Mouse (Mus musculus) hindbrain, embryonic 15.5 days (tissue): ENCODE data around the gene Hist1h3e. TPM values are rescaled to one million over a fixed set of nuclear protein-coding genes. Genes with fewer than 3 reads are reported as not detected.

Experiments used
- ATAC-seq: fragments of 200-750 bp; cut with Nextera tagmentation; 2 replicates; pipeline ENCODE4 v1.8.0; 2017; ENCODE audit warnings: low read depth, moderate number of reproducible peaks, moderate TSS enrichment; ENCODE audit not compliant: low FRiP score
- H3K27ac ChIP-seq: fragments of 300-500 bp; sonication (generic); replicated peaks from 2 replicates; pipeline ENCODE4 v1.5.1; 2015; ENCODE audit warnings: mild to moderate bottlenecking, inconsistent platforms
- H3K27me3 ChIP-seq: fragments of 300-500 bp; sonication (generic); 2 replicates; pipeline ENCODE4 v1.6.1; 2015; ENCODE audit warnings: control low read depth, inconsistent platforms
- H3K36me3 ChIP-seq: fragments of 300-500 bp; sonication (generic); 2 replicates; pipeline ENCODE4 v1.6.1; 2015; ENCODE audit warnings: control low read depth, inconsistent platforms
- H3K4me1 ChIP-seq: fragments of 300-500 bp; sonication (generic); replicated peaks from 2 replicates; pipeline ENCODE4 v1.6.1; 2015; ENCODE audit warnings: control low read depth, inconsistent platforms
- H3K4me2 ChIP-seq: fragments of 300-500 bp; sonication (generic); 2 replicates; pipeline ENCODE4 v1.6.1; 2015; ENCODE audit warnings: moderate library complexity, mild to moderate bottlenecking, inconsistent platforms
- H3K4me3 ChIP-seq: fragments of 300-500 bp; sonication (generic); 2 replicates; pipeline ENCODE4 v1.5.1; 2015; ENCODE audit warnings: mild to moderate bottlenecking, inconsistent platforms
- H3K9ac ChIP-seq: fragments of 300-500 bp; sonication (generic); 2 replicates; pipeline ENCODE4 v1.6.1; 2015; ENCODE audit warnings: inconsistent platforms
- H3K9me3 ChIP-seq: fragments of 300-500 bp; sonication (generic); 2 replicates; pipeline ENCODE4 v1.6.1; 2016; ENCODE audit warnings: control low read depth, inconsistent platforms
- WGBS: fragments of 180-500 bp; shearing (Covaris S2); methylation state at CpG from one replicate; pipeline ENCODE4 v1.1.7; 2015; 5-methylcytosine and 5-hydroxymethylcytosine counted together
- microRNA-seq: library from miRNA; unstranded; fragments of <30 nt; microRNA quantifications from one replicate; pipeline ENCODE4, GENCODE M21; 2016
- polyA plus RNA-seq: library from polyadenylated mRNA; unstranded; fragments of >200 nt; fragmentation: Nextera tagmentation; extraction: Ambion mirVana; gene quantifications from 2 replicates; pipeline ENCODE4 v1.2.1, GENCODE M21; 2015

Hist1h3e gene
- polyA plus RNA-seq, 1 experiment from 2014 or later: 1.5 TPM

DNA sequence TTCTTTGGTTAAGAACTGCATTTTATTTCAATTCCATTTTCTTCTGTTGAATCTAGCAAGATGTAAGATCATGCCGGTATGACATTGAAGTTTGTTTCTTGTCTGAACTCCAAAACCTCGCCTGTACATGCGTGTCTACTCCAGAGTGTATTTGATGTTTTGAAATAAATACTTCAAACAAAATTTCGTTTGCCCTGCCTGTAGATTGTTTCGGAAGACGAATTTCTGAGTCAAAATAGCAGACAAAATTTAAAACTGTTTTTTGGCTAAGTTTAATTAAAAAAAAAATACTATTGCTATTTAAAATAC lies 43.9 kb downstream of the Hist1h3e start:
- WGBS: 1% methylated on average over 6 of the region's 6 CpGs
- no peaks in the 10 kb centered on the region for H3K9me3 ChIP-seq
- no peaks in the 10 kb centered on the region for H3K36me3 ChIP-seq
- 0 out of 2 replicates have a peak overlapping the region, but pooled peaks have one; percentile 19 for H3K9ac ChIP-seq
- no peak overlapping the region for H3K27ac ChIP-seq
- H3K27me3 ChIP-seq: no peaks in the 10 kb centered on the region
- no peak for ATAC-seq
- H3K4me1 ChIP-seq: peaks cover 17% of the 10 kb centered on the region
- peak overlapping the region; percentile 56 for H3K4me3 ChIP-seq
- H3K4me2 ChIP-seq: peak overlapping the region; percentile 91

DNA sequence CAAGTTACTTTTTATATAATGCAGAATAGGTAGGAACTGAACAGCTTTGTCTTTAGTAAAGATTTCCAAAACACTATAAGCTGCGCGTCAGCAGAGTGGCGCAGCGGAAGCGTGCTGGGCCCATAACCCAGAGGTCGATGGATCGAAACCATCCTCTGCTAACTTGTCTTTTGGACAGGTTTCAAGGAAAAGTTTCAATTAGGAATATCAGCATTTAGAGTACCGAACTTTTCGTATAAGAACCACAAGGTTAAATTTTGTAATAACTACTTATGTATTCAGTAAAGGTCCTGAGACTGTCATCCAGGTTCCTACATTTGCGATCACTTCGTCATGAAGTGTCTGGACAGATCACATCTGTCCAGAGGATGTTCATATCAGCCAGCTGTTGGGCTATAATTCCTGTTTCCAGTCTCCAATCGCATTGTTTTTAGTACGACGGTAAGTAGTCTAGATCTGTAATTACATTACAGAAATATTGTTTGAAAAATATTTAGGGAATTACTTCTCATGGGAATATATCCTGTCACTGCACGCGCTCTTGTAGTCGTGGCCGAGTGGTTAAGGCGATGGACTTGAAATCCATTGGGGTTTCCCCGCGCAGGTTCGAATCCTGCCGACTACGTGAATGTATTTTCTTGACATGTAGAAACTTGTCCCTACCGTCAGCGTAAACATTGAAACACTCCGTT lies 44.4 kb downstream of the Hist1h3e start:
- Histone ChIP-seq H3K9ac (peak overlapping the region; percentile 29; the same call in 1 of the 2 replicates), H3K4me3 (peak overlapping the region; percentile 56), H3K9me3 (no peaks in the 10 kb centered on the region), H3K27me3 (no peaks in the 10 kb centered on the region), H3K36me3 (no peaks in the 10 kb centered on the region), H3K4me1 (peaks cover 17% of the 10 kb centered on the region), H3K4me2 (peak overlapping the region; percentile 91), H3K27ac (peak overlapping the region; percentile 62)
- whole genome bisulfite sequencing: under 1% methylated on average over 27 of the region's 27 CpGs
- peak; percentile 85 for ATAC-seq

DNA sequence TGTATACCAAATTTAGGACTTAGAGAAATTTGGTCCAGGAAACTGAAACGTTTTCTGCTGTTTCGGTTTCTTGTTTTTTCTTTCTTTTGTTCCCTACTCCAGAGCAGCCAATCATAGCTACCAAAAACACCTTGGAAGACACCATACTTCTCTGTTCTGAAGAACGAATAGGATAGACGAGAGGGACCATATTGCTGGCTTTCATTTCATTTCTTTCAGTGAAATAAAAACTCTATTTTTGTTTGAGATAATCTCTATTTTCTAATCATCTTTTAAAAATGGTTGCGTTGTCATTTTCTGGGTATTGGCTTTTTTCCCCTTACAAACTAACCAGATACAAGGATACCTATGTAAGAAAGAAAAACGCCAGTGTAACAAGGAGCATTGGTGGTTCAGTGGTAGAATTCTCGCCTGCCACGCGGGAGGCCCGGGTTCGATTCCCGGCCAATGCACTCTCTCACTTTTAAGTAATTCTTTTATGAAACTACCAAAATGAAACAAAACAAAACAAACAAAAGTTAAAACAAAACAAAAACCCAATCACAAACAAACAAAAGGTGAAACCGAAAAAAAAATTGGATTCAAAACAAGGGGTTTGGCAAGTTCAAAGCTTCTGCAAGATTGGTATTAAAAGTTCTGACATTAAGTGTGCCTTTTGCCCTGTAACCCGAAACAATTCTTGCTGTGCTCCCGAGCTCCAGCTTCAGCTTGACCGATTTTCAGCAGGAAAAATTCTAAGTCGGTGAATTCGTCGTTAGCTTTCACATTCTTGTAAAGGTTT lies 45.2 kb downstream of the Hist1h3e start:
- peaks cover 17% of the 10 kb centered on the region for H3K4me1 ChIP-seq
- no peaks in the 10 kb centered on the region for H3K36me3 ChIP-seq
- peak overlapping the region; percentile 56 for H3K4me3 ChIP-seq
- H3K9ac ChIP-seq: peak overlapping the region; percentile 29; the same call in 1 of the 2 replicates
- peak overlapping the region; percentile 58; the same call in 1 of the 2 replicates for H3K27ac ChIP-seq
- peak; percentile 57; the same call in 1 of the 2 replicates for ATAC-seq
- WGBS: under 1% methylated on average over 19 of the region's 19 CpGs
- H3K4me2 ChIP-seq: peak overlapping the region; percentile 91
- no peaks in the 10 kb centered on the region for H3K27me3 ChIP-seq
- H3K9me3 ChIP-seq: no peaks in the 10 kb centered on the region

DNA sequence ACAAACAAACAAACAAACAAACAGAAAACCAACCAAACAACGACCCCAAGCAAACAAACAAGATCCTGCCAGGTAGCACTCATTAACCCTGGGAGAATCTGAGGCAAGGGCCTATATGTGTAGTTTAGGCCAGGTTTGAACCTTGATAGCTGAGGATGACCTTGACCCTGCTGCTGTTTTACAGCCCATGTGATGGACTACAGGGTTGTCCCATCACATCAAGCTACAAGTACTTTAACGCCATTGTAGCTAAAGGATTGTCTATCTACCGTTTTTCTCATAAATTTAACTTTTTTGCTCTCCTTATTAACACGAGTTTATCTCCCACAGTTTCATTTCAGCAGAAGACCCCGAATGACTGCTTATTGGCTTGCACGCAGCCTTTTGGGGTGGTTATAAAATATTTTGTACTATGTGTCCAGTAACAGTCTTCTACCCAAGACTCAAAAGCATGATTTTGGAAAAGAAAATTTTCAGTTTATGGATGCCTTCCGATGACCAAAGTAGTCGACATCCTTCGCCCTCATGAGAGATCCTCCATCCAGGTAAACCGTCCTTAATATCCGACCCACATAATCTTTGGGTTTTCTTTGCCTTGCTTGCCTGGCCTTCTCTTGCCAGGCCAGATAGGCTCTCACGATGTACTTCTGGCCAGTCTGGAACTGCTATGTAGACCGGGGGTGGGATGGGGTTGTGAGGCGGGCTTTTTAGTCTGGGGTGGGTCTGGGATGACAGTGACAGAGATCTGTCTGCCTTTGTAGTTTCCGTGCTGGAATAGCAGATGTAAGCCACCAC lies 46.1 kb downstream of the Hist1h3e start:
- no peaks in the 10 kb centered on the region for H3K9me3 ChIP-seq
- 55% methylated on average over 15 of the region's 15 CpGs for WGBS
- H3K4me3 ChIP-seq: peak overlapping the region; percentile 56
- peak overlapping the region; percentile 42 for H3K9ac ChIP-seq
- peaks cover 17% of the 10 kb centered on the region for H3K4me1 ChIP-seq
- no peaks in the 10 kb centered on the region for H3K36me3 ChIP-seq
- peak overlapping the region; percentile 91 for H3K4me2 ChIP-seq
- no peaks in the 10 kb centered on the region for H3K27me3 ChIP-seq
- H3K27ac ChIP-seq: no peak overlapping the region
- no peak for ATAC-seq

DNA sequence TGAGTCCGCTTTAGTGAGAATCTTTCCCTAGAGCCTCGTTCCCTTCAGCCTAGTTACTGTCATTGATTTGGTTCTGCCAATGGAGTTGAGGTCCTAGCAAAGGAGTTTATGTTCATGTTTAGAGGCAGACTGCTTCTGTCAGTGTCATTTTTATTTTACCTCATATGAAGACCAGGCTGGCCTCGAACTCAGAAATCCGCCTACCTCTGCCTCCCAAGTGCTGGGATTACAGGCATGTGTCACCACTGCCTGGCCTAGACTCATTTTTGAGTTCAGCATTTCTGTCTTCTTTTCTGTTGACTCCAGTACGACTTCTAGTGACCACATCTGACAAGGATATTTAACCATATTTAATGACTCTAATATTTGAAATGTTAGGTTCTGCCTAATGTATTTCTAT lies 46.9 kb downstream of the Hist1h3e start:
- Histone ChIP-seq H3K9ac (no peak overlapping the region), H3K4me1 (peaks cover 17% of the 10 kb centered on the region), H3K27me3 (no peaks in the 10 kb centered on the region), H3K9me3 (no peaks in the 10 kb centered on the region), H3K4me2 (no peak overlapping the region), H3K27ac (no peak overlapping the region), H3K4me3 (no peak overlapping the region), H3K36me3 (no peaks in the 10 kb centered on the region)
- ATAC-seq: no peak
- 76% methylated on average over 5 of the region's 5 CpGs for WGBS

DNA sequence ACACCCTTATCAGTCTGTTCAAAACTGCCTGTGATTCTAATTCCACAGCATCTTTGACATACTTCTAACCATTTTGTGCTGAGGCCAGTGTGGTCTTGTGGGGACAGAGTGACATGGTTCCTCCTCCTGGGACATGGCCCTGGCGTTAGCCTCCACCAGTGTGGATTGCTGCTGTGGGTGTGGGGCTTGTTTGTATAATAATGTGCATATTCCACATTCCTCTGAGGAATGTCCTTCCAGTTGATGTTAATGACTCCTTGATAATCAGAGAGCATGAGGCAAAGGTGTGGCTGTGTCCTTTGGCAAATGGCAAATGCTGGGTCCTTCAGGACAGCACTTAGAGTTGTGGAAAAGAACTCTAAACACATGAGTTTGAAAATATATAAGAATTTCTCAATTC lies 48.7 kb downstream of the Hist1h3e start:
- H3K9me3 ChIP-seq: no peaks in the 10 kb centered on the region
- no peak overlapping the region for H3K27ac ChIP-seq
- peaks cover 7% of the 10 kb centered on the region for H3K4me1 ChIP-seq
- H3K4me2 ChIP-seq: no peak overlapping the region
- 92% methylated on average over 1 of the region's 1 CpGs for WGBS
- H3K36me3 ChIP-seq: no peaks in the 10 kb centered on the region
- no peak for ATAC-seq
- no peaks in the 10 kb centered on the region for H3K27me3 ChIP-seq
- no peak overlapping the region for H3K9ac ChIP-seq
- H3K4me3 ChIP-seq: no peak overlapping the region

Small RNA genes within 50 kb of the gene (microRNA-seq; reads per million reads assigned to microRNA genes)
- gene Gm44297 (not detected), gene Gm44359 (not detected), gene Gm44394 (not detected), gene n-TStga1 (not detected)

Other genes starting within 250 kb of the Hist1h3e start
- gene Zfp322a, start 193.2 kb downstream of the Hist1h3e start, polyA plus RNA-seq: 42.8 and 46.5 TPM in 2 replicates
- 8.8 and 9.1 TPM in 2 replicates for gene Abt1, start 138.5 kb downstream of the Hist1h3e start, polyA plus RNA-seq
- gene Btn1a1, start 96.5 kb downstream of the Hist1h3e start, polyA plus RNA-seq: 0.17 TPM in 1 of 2 replicates, not detected in the other
- 0.06 and 0.08 TPM in 2 replicates for gene Btn2a2, start 73.5 kb downstream of the Hist1h3e start, polyA plus RNA-seq
- 1.7 and 2.7 TPM in 2 replicates for gene Hist1h4h, start 31.3 kb downstream of the Hist1h3e start, polyA plus RNA-seq
- 0.82 and 2.1 TPM in 2 replicates for gene Hist1h2af, start 28.5 kb downstream of the Hist1h3e start, polyA plus RNA-seq
- 0.85 and 1.2 TPM in 2 replicates for gene Hist1h3g, start 26.9 kb downstream of the Hist1h3e start, polyA plus RNA-seq
- 0.17 and 0.19 TPM in 2 replicates for gene Hist1h2bh, start 19.0 kb downstream of the Hist1h3e start, polyA plus RNA-seq
- gene Hist1h3f, start 18.3 kb downstream of the Hist1h3e start, polyA plus RNA-seq: 0.21 and 0.62 TPM in 2 replicates
- not detected in 2 replicates for gene Hist1h4f, start 10.7 kb downstream of the Hist1h3e start, polyA plus RNA-seq
- gene Hist1h1d, start 9.1 kb downstream of the Hist1h3e start, polyA plus RNA-seq: 0.10 and 0.12 TPM in 2 replicates
- 15.9 and 27.4 TPM in 2 replicates for gene Hist1h2ae, start 8.9 kb upstream of the Hist1h3e start, polyA plus RNA-seq
- gene Hist1h2bg, start 9.0 kb upstream of the Hist1h3e start, polyA plus RNA-seq: 2.5 and 3.1 TPM in 2 replicates
- 0.76 and 2.0 TPM in 2 replicates for gene Hist1h2bf, start 11.8 kb upstream of the Hist1h3e start, polyA plus RNA-seq
- gene Hist1h2ad, start 12.0 kb upstream of the Hist1h3e start, polyA plus RNA-seq: not detected in 2 replicates
- gene Hist1h3d, start 13.4 kb upstream of the Hist1h3e start, polyA plus RNA-seq: 1.2 and 2.0 TPM in 2 replicates
- 35.1 and 51.2 TPM in 2 replicates for gene Hist1h4d, start 19.2 kb upstream of the Hist1h3e start, polyA plus RNA-seq
- 1.5 and 1.7 TPM in 2 replicates for gene Hist1h2be, start 58.8 kb upstream of the Hist1h3e start, polyA plus RNA-seq
- gene Hist1h1e, start 60.2 kb upstream of the Hist1h3e start, polyA plus RNA-seq: 4.8 and 8.8 TPM in 2 replicates
- 0.34 and 0.38 TPM in 2 replicates for gene Hist1h2ac, start 121.6 kb upstream of the Hist1h3e start, polyA plus RNA-seq
- gene Hist1h2bc, start 121.8 kb upstream of the Hist1h3e start, polyA plus RNA-seq: 19.3 and 25.4 TPM in 2 replicates
- not detected in 2 replicates for gene Hist1h1t, start 133.4 kb upstream of the Hist1h3e start, polyA plus RNA-seq
- 2.3 and 2.7 TPM in 2 replicates for gene Hist1h4c, start 136.1 kb upstream of the Hist1h3e start, polyA plus RNA-seq
- gene Hfe, start 148.5 kb upstream of the Hist1h3e start, polyA plus RNA-seq: 4.5 and 5.1 TPM in 2 replicates
- gene Hist1h1c, start 176.4 kb upstream of the Hist1h3e start, polyA plus RNA-seq: 7.7 and 10.4 TPM in 2 replicates
- 1.1 and 1.6 TPM in 2 replicates for gene Hist1h3c, start 183.2 kb upstream of the Hist1h3e start, polyA plus RNA-seq
- 0.54 TPM in 1 of 2 replicates, not detected in the other for gene Hist1h2bb, start 184.4 kb upstream of the Hist1h3e start, polyA plus RNA-seq
- gene Hist1h2ab, start 188.8 kb upstream of the Hist1h3e start, polyA plus RNA-seq: 7.4 and 9.8 TPM in 2 replicates
- gene Hist1h3b, start 189.9 kb upstream of the Hist1h3e start, polyA plus RNA-seq: 1.8 and 3.1 TPM in 2 replicates
- 1.1 and 1.9 TPM in 2 replicates for gene Hist1h4b, start 194.6 kb upstream of the Hist1h3e start, polyA plus RNA-seq
- gene Hist1h4a, start 198.9 kb upstream of the Hist1h3e start, polyA plus RNA-seq: 0.32 and 0.51 TPM in 2 replicates
- 0.35 and 2.4 TPM in 2 replicates for gene Hist1h3a, start 200.0 kb upstream of the Hist1h3e start, polyA plus RNA-seq
- gene Hist1h1a, start 201.3 kb upstream of the Hist1h3e start, polyA plus RNA-seq: 0.75 and 0.84 TPM in 2 replicates
- 0.10 TPM in 1 of 2 replicates, not detected in the other for gene Trim38, start 207.5 kb upstream of the Hist1h3e start, polyA plus RNA-seq
- gene Slc17a2, start 244.6 kb upstream of the Hist1h3e start, polyA plus RNA-seq: not detected in 2 replicates